Mouse (Mus musculus) urinary bladder, postnatal 25 days (tissue): ENCODE results near the gene Ccdc51.

Source experiments
- DNase-seq: peaks from one replicate; pipeline ENCODE4 v3.0.0; 2022; ENCODE audit warnings: low spot score

Gene Ccdc51

DNA sequence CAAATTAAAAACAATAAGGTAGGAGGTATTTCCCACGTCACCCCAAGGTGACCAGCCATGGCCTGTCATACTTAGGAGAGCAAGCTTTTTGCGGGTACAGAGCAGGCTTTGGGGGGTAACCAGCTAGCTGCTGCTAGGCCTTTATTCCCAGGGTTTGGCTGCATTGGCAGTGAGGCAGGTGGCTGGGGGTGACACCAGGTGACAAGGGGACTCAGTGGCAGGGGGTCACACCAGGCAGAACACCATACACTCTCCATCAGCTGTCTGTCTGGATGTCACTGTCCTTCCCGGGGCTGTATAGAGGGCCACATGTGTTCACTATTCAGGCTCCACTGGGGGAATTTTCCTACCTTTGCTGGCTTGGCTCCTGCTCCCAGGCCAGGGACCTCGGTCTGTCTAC, 25.4 kb upstream of the Ccdc51 start:
- no peak for DNase-seq

GRCm38 (mm10) chr9:109057543-109057942, 24.8 kb upstream of the Ccdc51 start:
- no peak for DNase-seq

- DNase-seq = no peak
Observed at GRCm38 (mm10) chr9:109058006-109058765, 24.1 kb upstream of the Ccdc51 start.

DNA sequence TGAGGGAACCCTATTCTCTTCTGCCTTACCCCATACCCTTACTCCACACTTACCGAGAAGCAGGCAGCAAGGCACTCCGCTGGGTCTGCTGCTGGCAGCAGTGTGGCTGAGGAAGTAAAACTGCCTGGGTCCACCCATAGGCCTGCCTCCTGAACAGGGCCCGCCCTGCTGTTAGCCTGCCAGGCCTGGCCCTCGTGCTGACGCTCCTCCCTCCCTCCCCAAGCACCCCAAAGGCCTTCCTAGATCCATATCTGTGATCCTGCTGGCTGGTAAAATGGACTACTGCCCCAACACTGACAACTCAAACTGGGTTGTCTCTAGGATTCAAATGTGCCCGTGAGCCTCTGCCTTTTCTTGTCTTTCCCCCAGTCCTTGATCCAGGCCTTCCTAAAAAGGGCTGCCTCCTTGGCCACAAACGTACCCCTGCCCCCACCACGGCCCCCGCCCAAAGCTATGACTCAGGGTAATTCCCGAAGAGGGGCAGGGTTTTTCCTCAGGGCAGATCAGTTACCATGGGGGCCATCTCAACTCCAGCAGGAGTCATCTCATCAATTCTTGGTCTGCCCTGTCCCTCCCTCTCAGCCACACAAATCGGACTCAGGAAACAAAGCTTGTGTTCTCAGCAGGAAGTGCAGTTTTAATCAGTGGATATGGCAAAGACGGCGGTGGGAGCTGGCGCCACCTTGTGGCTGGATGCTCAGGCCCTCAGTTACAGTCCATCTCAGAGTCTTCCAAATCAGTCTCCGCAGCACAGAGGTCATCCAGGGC, 23.0 kb upstream of the Ccdc51 start, which contains the start of gene Trex1:
Trex1 (minus strand) TSS at position 599 of the 768 bp plus-strand sequence.
- DNase-seq = peak; percentile 78

DNA sequence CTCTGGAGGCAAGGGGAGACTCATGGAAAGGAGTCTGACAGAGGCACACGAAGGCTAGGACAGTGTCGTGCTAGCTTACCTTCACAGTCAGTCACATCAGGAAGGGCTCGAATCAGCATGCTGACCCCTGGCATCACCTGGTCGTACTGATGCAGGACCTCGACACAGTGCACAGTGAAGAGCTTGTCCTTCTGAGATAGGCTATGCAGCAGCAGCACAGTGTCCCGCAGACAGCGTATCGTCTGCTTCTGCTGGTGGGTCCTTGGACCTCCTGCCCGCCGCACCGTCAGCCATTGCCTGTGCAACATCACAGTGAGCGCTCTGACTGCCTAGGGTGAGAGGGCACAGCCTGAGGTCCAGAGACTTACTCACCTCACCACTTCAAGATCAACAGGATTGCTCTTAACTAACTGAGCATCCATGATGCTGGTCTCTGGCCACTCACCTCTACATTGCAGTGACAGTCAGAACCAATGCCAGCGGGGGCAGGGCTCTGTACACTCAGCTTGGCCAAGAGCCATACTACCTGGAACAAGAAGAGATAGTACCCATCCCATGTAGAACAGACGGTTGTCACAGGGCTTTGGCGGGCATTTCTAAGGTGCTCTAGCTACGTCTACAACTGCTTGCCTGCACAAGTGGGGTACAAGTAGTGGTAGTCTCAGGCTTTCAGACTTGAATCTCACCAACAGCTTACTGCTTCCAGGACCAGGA, 22.0 kb upstream of the Ccdc51 start:
- DNase-seq = no peak

GRCm38 (mm10) chr9:109060898-109061295, 21.4 kb upstream of the Ccdc51 start:
- DNase-seq = no peak

DNA sequence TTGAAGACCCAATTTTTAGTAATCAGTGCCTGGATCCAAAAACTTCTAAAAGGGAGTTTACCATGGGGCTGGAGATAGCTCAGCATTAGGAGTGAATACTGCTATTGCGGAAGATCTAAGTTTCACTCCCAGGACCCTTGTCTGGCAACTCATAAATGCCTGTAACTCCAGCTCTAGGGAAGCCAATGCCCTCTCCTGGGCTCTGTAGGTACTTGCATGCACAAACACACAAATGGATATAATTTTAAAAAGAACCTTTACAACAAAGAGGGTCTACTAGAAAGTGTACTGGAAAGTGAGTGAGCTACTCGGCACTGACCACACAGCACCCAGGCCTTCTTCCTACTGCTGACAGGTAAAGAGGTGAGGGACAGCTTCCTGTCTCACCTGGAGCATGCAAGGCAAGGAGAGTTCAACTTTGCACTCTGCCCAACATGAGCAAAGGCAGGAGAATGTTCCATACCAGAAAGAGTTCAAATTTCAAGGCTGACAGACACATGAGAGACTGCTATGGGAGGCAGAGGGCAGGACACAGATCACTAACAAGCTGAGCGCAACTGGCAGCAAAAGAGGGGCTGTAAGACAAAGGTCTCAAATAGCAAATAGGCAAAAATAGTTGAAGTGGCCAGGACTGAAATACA, 14.1 kb upstream of the Ccdc51 start:
- DNase-seq = no peak

DNA sequence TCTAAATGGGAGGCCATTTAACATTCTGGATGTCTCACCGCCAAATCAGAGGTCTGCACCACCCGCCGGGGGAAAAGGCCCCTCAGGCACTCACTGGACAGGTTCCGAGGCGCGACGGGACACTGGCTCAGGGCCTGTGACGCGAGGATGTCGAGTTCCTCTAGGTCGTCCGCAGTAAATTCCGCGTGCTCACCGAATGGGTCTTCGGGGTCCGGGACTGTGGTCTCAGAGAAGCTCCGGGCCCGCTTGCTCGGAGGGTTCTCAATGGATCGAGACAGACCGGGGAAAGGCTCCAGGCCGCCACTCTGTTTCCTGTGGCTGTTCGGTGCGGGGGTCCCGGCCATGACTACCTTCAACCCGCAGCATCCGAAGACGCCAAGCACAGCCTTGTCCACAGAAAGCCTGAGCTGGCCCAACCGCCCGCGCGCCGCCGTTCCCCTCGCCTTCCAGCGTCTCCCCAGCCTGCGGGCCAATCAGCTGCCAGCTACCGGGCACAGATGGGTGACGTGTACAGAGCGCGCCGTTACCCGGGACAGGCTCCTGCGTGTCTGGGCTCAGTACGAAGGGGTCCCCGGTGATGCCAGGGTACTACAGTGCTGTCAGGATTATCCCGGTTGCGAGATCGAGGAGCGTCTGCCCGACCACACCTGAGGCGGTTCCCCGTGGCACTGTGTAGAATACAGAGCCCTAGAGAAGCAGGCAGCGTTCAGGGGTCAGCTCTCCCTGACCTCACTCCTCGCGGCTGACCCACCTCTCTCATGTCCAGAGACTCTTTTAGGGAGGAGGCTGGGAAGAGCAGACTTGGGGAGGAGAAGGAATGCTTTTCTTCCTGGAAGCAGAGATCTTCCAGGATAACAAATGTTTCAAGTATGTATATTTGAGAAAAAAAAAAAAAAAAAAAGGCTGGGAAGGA, 8.4 kb upstream of the Ccdc51 start, which contains the start of gene Atrip:
Atrip (minus strand) TSS at position 464 of the 913 bp plus-strand sequence.
- DNase-seq = peak; percentile 90

DNA sequence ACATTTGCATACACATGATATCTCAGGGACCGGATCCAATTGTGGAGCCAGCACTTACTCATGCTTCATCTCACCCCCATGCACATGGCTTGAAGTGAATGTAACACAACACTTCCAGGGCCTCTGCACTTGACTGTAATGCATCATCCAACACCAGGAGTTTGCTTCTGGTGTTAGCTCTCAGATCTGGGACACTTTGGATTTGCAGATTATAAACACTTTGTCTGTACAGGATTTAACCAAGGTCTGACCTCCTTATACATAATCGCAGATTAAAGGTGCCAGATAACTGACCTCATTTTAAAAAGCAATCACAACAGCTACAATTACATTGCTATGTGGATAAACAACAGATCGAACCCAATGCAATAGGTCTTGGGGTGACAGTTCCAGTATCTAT, 1.8 kb upstream of the Ccdc51 start:
- no peak for DNase-seq

- no peak for DNase-seq
Observed at GRCm38 (mm10) chr9:109081749-109082123, 557 bp upstream of the Ccdc51 start.

- DNase-seq = no peak
Observed at GRCm38 (mm10) chr9:109084922-109085321, 2.6 kb downstream of the Ccdc51 start.

- peak; percentile 47 for DNase-seq
Observed at GRCm38 (mm10) chr9:109087987-109088386, 5.7 kb downstream of the Ccdc51 start.

- peak; percentile 29 for DNase-seq
Observed at GRCm38 (mm10) chr9:109090446-109090845, 8.2 kb downstream of the Ccdc51 start.

DNA sequence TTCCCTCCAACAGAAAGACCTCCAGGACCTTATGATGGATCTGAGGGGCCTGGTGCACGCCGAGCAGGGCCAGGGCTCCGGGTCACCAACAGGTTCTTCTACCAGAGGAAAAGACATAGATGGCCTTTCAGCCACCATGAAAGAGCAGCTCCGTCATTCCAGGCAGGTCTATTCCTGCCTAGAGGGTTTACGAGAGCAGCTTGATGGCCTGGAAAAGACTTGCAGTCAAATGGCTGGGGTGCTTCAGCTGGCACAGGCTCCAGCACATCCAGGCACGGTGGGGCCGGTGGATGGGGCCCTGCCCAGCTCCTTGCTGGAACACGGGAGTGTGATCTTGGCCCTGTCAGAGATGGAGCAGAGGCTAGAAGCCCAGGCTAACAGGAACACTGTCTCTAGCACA, 9.5 kb downstream of the Ccdc51 start:
- no peak for DNase-seq

DNA sequence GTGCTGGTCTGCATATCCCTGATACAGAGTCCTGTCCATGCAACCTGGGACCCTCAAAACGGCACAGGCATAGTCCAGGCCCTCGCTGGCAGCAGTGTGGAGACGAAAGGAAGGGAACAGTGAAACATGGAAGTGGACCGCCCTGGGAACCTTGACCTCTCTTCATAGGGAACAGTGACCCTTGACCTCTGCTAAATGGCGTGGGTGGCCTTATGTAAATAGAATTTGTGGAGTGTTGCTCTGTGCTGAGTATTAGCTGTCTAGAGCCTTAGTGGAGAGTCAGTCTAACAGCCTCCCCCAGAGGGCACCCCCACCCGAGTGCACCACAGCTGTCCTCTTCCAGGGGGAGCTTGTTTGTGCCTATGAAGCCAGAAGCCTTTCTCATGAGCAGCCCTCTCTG, 10.5 kb downstream of the Ccdc51 start:
- DNase-seq = no peak

GRCm38 (mm10) chr9:109093786-109094552, 11.7 kb downstream of the Ccdc51 start:
- no peak for DNase-seq

- DNase-seq = no peak
Observed at GRCm38 (mm10) chr9:109094553-109095136, 12.4 kb downstream of the Ccdc51 start.

DNA sequence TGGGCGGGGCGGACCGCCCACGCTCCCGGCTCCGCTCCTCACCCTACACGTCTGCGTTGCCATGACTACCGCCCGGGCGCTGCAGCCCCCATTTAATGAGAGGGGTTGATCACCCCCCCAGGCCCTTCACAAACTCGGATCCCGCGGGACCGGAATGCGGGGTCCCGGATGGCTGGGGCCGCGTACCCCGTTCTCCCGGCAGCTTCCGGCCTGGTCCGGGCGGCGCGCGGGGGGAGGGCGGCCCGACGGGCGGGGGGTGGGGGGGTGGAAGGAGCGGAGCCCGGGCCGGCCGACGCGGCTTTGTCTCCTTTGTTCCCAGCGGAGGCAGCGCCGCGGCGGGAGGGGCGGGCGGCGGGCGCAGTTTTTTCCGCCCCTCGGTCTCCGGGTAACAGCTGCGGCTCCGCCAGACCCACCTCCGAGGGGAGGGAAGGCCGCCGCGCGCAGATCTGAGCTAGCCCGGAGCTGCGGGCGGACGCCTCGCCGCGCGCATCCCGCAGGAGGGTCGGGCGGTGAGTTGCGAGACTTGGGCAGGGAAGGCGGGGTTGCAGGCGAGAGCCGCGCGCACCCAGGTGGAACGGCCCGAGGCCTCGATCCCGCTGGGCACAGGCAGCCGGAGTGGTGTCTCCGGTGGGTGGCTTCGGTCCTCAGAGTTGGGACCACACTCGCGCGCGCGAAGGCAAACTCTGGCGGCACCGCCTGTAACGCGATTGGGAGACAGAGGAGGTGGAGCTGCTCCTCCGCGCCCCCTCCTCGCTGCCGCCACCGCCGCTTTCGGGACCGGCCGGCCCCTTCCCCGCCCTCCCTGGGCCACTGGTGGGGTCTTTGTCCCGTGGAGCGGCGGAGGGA, 13.1 kb downstream of the Ccdc51 start, which contains the start of gene Plxnb1:
Plxnb1 (plus strand) TSS at position 253 of the 846 bp plus-strand sequence.
- DNase-seq = peak; percentile 61

DNA sequence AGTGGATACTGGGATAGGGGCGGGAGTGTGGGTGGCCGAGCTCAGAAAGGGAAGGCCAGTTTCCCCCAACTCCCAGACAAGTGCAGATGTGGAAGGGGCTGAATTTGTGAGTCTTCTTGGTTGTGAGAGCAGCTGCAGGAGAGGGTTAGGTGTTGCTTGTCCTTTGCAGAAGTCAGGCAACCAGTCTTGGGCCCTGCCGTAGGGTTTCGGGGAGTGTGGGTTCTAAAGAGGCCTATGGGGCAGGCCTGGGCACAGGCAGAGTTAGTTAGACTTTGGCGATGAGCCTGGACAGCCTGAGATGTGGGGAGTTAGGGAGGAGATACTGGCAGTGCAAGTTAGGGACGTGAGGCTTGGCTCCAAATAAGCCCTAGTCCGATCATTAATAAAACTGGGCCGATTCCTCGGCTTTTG, 14.0 kb downstream of the Ccdc51 start:
- DNase-seq = no peak
